Mouse (Mus musculus): ENCODE data around the gene Kcmf1. TPM values are rescaled to one million over a fixed set of nuclear protein-coding genes. Genes with fewer than 3 reads are reported as not detected.
A peak's percentile ranks its signal among the peaks of the same experiment; 100 is the strongest.
"Not testable (repeated sequence)": the region's sequence is repeated elsewhere in the genome, so short reads cannot be mapped to it uniquely, and the experiment has no call there.

The Kcmf1 gene
- polyA plus RNA-seq, 1 experiment from 2014 or later = 37.6 TPM

- Histone ChIP-seq H3K4me2 (replicated peaks) (no peak overlapping the region), H3K4me3 (no peak overlapping the region), H3K9me3 (no peaks in the 10 kb centered on the region), H3K4me1 (no peaks in the 10 kb centered on the region), H3K27me3 (no peaks in the 10 kb centered on the region), H3K27ac (replicated peaks) (no peak overlapping the region), H3K36me3 (no peaks in the 10 kb centered on the region), H3K9ac (replicated peaks) (no peak overlapping the region)
- 0 out of 2 replicates have a peak, but pooled peaks have one; percentile 45 for ATAC-seq (replicated peaks)
- 25% methylated on average over 3 of the region's 3 CpGs for WGBS
Observed at GRCm38 (mm10) chr6:72831276-72831675, 68.5 kb downstream of the Kcmf1 start.

GRCm38 (mm10) chr6:72828857-72829256, 70.9 kb downstream of the Kcmf1 start:
- no peak for ATAC-seq (replicated peaks)
- Histone ChIP-seq H3K9me3 (no peaks in the 10 kb centered on the region), H3K36me3 (no peaks in the 10 kb centered on the region), H3K4me2 (replicated peaks) (no peak overlapping the region), H3K27me3 (no peaks in the 10 kb centered on the region), H3K9ac (replicated peaks) (no peak overlapping the region), H3K4me1 (peaks cover 12% of the 10 kb centered on the region), H3K27ac (replicated peaks) (no peak overlapping the region), H3K4me3 (no peak overlapping the region)
- 80% methylated on average over 3 of the region's 3 CpGs for WGBS

- not testable (repeated sequence) for H3K9ac ChIP-seq (replicated peaks); H3K27ac ChIP-seq (replicated peaks); H3K4me2 ChIP-seq (replicated peaks); H3K36me3 ChIP-seq; ATAC-seq (replicated peaks); H3K27me3 ChIP-seq; H3K4me3 ChIP-seq; H3K9me3 ChIP-seq
- 8% methylated on average over 9 of the region's 9 CpGs for WGBS
- peaks cover 12% of the 10 kb centered on the region for H3K4me1 ChIP-seq
Observed at GRCm38 (mm10) chr6:72828037-72828436, 71.7 kb downstream of the Kcmf1 start.

- Histone ChIP-seq H3K4me3 (no peak overlapping the region), H3K27me3 (no peaks in the 10 kb centered on the region), H3K4me2 (replicated peaks) (0 out of 2 replicates have a peak overlapping the region, but pooled peaks have one; percentile 48), H3K9ac (replicated peaks) (no peak overlapping the region), H3K9me3 (no peaks in the 10 kb centered on the region), H3K27ac (replicated peaks) (no peak overlapping the region), H3K4me1 (peaks cover 12% of the 10 kb centered on the region), H3K36me3 (no peaks in the 10 kb centered on the region)
- no peak for ATAC-seq (replicated peaks)
- 51% methylated on average over 9 of the region's 9 CpGs for WGBS
Observed at GRCm38 (mm10) chr6:72825762-72826161, 74.0 kb downstream of the Kcmf1 start.

- 7% methylated on average over 26 of the region's 26 CpGs for WGBS
- Histone ChIP-seq H3K27ac (replicated peaks) (no peak overlapping the region), H3K4me2 (replicated peaks) (peak overlapping the region; percentile 48), H3K9ac (replicated peaks) (peak overlapping the region; percentile 50), H3K4me1 (peaks cover 12% of the 10 kb centered on the region), H3K36me3 (no peaks in the 10 kb centered on the region), H3K27me3 (no peaks in the 10 kb centered on the region), H3K4me3 (peak overlapping the region; percentile 33), H3K9me3 (no peaks in the 10 kb centered on the region)
- peak; percentile 71 for ATAC-seq (replicated peaks)
Observed at GRCm38 (mm10) chr6:72824971-72825737, 74.6 kb downstream of the Kcmf1 start.

GRCm38 (mm10) chr6:72813456-72813855, 86.3 kb downstream of the Kcmf1 start:
- no peak overlapping the region for H3K27ac ChIP-seq (replicated peaks)
- no peak overlapping the region for H3K9ac ChIP-seq (replicated peaks)
- no peaks in the 10 kb centered on the region for H3K36me3 ChIP-seq
- H3K4me3 ChIP-seq = no peak overlapping the region
- H3K9me3 ChIP-seq = no peaks in the 10 kb centered on the region
- no peak for ATAC-seq (replicated peaks)
- 80% methylated on average over 9 of the region's 9 CpGs for WGBS
- no peak overlapping the region for H3K4me2 ChIP-seq (replicated peaks)
- H3K27me3 ChIP-seq = no peaks in the 10 kb centered on the region
- no peaks in the 10 kb centered on the region for H3K4me1 ChIP-seq

GRCm38 (mm10) chr6:72810248-72810647, 89.5 kb downstream of the Kcmf1 start:
- WGBS = 77% methylated on average over 7 of the region's 7 CpGs
- Histone ChIP-seq H3K27me3 (no peaks in the 10 kb centered on the region), H3K36me3 (no peaks in the 10 kb centered on the region), H3K4me2 (replicated peaks) (no peak overlapping the region), H3K9ac (replicated peaks) (no peak overlapping the region), H3K4me1 (no peaks in the 10 kb centered on the region), H3K27ac (replicated peaks) (no peak overlapping the region), H3K9me3 (no peaks in the 10 kb centered on the region), H3K4me3 (no peak overlapping the region)
- no peak for ATAC-seq (replicated peaks)

GRCm38 (mm10) chr6:72809522-72810149, 90.1 kb downstream of the Kcmf1 start:
- H3K27me3 ChIP-seq = no peaks in the 10 kb centered on the region
- H3K4me3 ChIP-seq = no peak overlapping the region
- H3K4me1 ChIP-seq = no peaks in the 10 kb centered on the region
- H3K9ac ChIP-seq (replicated peaks) = no peak overlapping the region
- 77% methylated on average over 4 of the region's 4 CpGs for WGBS
- no peaks in the 10 kb centered on the region for H3K36me3 ChIP-seq
- H3K4me2 ChIP-seq (replicated peaks) = no peak overlapping the region
- no peak for ATAC-seq (replicated peaks)
- H3K27ac ChIP-seq (replicated peaks) = no peak overlapping the region
- no peaks in the 10 kb centered on the region for H3K9me3 ChIP-seq

- Histone ChIP-seq H3K36me3 (no peaks in the 10 kb centered on the region), H3K9me3 (no peaks in the 10 kb centered on the region), H3K4me3 (no peak overlapping the region), H3K27me3 (no peaks in the 10 kb centered on the region), H3K9ac (replicated peaks) (no peak overlapping the region), H3K4me1 (no peaks in the 10 kb centered on the region), H3K27ac (replicated peaks) (no peak overlapping the region), H3K4me2 (replicated peaks) (no peak overlapping the region)
- 82% methylated on average over 3 of the region's 3 CpGs for WGBS
- ATAC-seq (replicated peaks) = no peak
Observed at GRCm38 (mm10) chr6:72808342-72808741, 91.4 kb downstream of the Kcmf1 start.

GRCm38 (mm10) chr6:72803669-72804068, 96.1 kb downstream of the Kcmf1 start:
- Histone ChIP-seq H3K27ac (replicated peaks) (no peak overlapping the region), H3K27me3 (no peaks in the 10 kb centered on the region), H3K4me3 (no peak overlapping the region), H3K36me3 (no peaks in the 10 kb centered on the region), H3K4me1 (no peaks in the 10 kb centered on the region), H3K4me2 (replicated peaks) (no peak overlapping the region), H3K9me3 (no peaks in the 10 kb centered on the region), H3K9ac (replicated peaks) (no peak overlapping the region)
- ATAC-seq (replicated peaks) = no peak
- 87% methylated on average over 6 of the region's 6 CpGs for WGBS

- ATAC-seq (replicated peaks) = no peak
- no peaks in the 10 kb centered on the region for H3K9me3 ChIP-seq
- no peak overlapping the region for H3K4me3 ChIP-seq
- H3K4me1 ChIP-seq = no peaks in the 10 kb centered on the region
- no peak overlapping the region for H3K27ac ChIP-seq (replicated peaks)
- no peak overlapping the region for H3K9ac ChIP-seq (replicated peaks)
- H3K27me3 ChIP-seq = no peaks in the 10 kb centered on the region
- no peak overlapping the region for H3K4me2 ChIP-seq (replicated peaks)
- H3K36me3 ChIP-seq = no peaks in the 10 kb centered on the region
- WGBS = 85% methylated on average over 6 of the region's 6 CpGs
Observed at GRCm38 (mm10) chr6:72802119-72802518, 97.7 kb downstream of the Kcmf1 start.

GRCm38 (mm10) chr6:72800641-72801040, 99.1 kb downstream of the Kcmf1 start:
- 44% methylated on average over 2 of the region's 2 CpGs for WGBS
- no peaks in the 10 kb centered on the region for H3K9me3 ChIP-seq
- no peak overlapping the region for H3K4me3 ChIP-seq
- no peak overlapping the region for H3K4me2 ChIP-seq (replicated peaks)
- H3K9ac ChIP-seq (replicated peaks) = no peak overlapping the region
- no peaks in the 10 kb centered on the region for H3K36me3 ChIP-seq
- ATAC-seq (replicated peaks) = no peak
- H3K27me3 ChIP-seq = no peaks in the 10 kb centered on the region
- H3K4me1 ChIP-seq = no peaks in the 10 kb centered on the region
- H3K27ac ChIP-seq (replicated peaks) = no peak overlapping the region

All from forebrain, embryonic 15.5 days (tissue).